Mouse (Mus musculus) brain, embryonic 14.5 days (tissue): ENCODE data around the gene Nr2f6. TPM values are rescaled to one million over a fixed set of nuclear protein-coding genes. Genes with fewer than 3 reads are reported as not detected.
A peak's percentile ranks its signal among the peaks of the same experiment; 100 is the strongest.
"Not testable (repeated sequence)": the region's sequence is repeated elsewhere in the genome, so short reads cannot be mapped to it uniquely, and the experiment has no call there.

Experiments
- DNase-seq: peaks from one replicate; pipeline ENCODE4 v3.0.0-alpha.2; 2011; ENCODE audit warnings: low read depth
- CTCF ChIP-seq: fragments of 200-500 bp; IDR thresholded peaks from 2 replicates; pipeline ENCODE4 v1.5.1; 2012; ENCODE audit warnings: inconsistent platforms, mild to moderate bottlenecking, moderate library complexity, borderline replicate concordance; ENCODE audit not compliant: insufficient read depth, insufficient read length; ENCODE audit errors: extremely low read depth
- POLR2A ChIP-seq: fragments of 200-500 bp; IDR thresholded peaks from 2 replicates; pipeline ENCODE4 v1.6.1; 2012; ENCODE audit warnings: mild to moderate bottlenecking, inconsistent platforms, borderline replicate concordance; ENCODE audit not compliant: poor library complexity, insufficient read depth, insufficient read length, severe bottlenecking; ENCODE audit errors: extremely low read depth
- polyA plus RNA-seq: library from polyadenylated mRNA; depleted of rRNA; stranded (reverse); fragments of >200 nt; gene quantifications from 2 replicates; pipeline ENCODE4 v1.2.3, GENCODE M21; 2012

The Nr2f6 gene
- polyA plus RNA-seq, 1 experiment, result 61.5 TPM

GRCm38 (mm10) chr8:71371236-71371848, 10.4 kb downstream of the Nr2f6 start, which contains the start of gene Ocel1:
Gene Ocel1 (plus strand): TSS chr8:71371298.
- TF ChIP-seq POLR2A (peak; percentile 45; the same call in 1 of the 2 replicates), CTCF (peak; percentile 80)
- DNase-seq, result peak; percentile 99

- no peak for DNase-seq
- no peak for TF ChIP-seq POLR2A
- TF ChIP-seq CTCF, result no peak
Observed at GRCm38 (mm10) chr8:71370711-71371235, 11.0 kb downstream of the Nr2f6 start.

DNA sequence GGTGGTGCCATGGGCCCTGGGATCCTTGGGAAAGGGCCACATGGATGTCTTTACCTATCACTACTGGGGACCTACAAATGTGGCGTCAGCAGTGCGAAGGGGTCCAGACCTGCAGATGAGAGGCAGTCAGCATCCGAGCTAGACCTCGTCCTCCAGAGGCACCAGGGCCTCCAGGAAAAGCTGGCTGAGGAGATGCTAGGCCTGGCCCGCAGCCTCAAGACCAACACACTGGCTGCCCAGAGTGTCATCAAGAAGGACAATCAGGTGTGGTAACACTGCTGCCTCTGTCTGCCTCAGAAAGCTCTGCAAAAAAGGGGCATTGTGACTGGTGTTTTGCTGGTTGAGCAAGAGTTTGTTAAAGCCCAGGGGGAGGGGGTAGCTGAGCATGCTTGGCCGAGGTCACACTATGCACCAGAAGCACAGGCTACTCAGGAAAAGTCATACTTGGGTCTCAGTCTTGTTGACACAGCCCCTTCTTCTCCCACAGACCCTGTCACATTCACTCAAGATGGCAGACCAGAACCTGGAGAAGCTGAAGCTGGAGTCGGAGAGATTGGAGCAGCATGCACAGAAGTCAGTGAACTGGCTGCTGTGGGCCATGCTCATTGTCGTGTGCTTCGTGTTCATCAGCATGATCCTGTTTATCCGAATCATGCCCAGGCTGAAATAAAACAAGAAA, 12.6 kb downstream of the Nr2f6 start:
- TF ChIP-seq POLR2A (no peak), CTCF (no peak)
- DNase-seq, result no peak

DNA sequence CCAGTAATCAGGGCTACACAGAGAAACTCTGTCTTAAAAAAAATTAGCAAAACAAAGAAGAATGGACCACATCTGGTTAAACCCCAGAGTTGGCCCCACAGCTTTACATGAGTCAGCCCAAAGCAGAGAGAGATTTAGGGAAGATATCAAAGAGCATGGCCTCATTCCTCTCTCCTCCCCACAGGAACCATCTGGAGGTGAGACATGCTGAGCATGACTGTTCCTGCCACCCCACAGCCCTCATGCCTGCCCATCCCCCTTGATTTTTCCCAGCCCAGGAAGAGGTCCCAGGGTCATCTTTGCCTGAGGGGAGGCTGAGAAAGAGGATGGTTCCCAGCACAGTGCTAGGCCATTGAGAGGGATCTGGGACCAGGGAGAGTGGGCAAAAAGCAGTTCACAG, 13.4 kb downstream of the Nr2f6 start:
- TF ChIP-seq POLR2A (no peak), CTCF (no peak)

DNA sequence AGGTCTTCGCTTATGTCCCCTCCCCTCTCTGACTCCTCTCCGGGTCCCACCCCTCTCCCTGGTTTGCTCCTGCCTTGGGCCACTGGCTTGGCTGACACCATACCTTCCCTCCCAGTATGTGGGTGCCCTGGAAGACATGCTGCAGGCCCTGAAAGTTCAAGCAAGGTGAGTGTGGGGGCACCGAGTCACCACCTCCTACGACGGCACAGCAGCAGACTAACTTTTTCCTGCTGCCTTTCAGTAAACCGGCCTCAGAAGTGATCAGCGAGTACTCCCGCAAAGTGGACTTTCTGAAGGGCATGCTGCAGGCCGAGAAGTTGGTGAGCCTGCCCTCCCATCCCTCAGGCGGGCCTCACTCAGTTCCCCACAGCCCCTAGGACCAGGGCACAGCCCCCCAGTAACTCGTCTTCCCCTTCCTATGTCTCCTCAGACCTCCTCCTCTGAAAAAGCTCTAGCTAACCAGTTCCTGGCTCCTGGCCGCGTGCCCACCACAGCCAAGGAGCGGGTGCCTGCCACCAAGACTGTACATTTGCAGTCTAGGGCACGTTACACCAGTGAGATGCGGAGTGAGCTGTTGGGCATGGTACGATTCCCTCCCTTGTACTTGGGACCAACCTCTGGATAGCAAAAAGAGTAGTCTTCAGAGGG, 14.1 kb downstream of the Nr2f6 start:
- no peak for DNase-seq
- TF ChIP-seq CTCF, result no peak
- no peak for TF ChIP-seq POLR2A

More for the DNA sequence above, 13.4 kb downstream of the Nr2f6 start:
- DNase-seq, result no peak

GRCm38 (mm10) chr8:71366771-71367528, 14.8 kb downstream of the Nr2f6 start, which contains the start of gene Use1:
Gene Use1 (plus strand): TSS chr8:71366848.
- peak; percentile 97 for DNase-seq
- TF ChIP-seq POLR2A (peak; percentile 43; the same call in 1 of the 2 replicates), CTCF (no peak)

DNA sequence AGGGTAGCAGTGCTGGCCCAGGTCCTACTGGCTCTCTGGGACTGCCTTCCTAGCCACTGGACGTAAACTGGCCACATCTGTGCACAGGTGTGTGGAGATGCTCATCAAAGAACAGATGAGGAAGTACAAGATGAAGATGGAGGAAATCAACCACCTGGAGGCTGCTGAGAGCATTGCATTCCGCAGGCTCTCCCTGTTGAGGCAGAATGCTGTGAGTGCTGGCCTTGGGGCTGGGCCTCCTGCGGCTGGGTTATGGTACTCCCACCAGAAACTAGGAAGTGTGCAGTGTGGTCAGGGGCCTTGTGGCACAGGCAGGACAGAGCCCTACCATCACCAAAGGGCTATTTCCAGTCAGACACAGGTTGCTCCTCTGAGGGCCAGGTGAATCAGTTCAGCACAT, 23.7 kb downstream of the Nr2f6 start:
- no peak for DNase-seq
- TF ChIP-seq CTCF, result no peak

DNA sequence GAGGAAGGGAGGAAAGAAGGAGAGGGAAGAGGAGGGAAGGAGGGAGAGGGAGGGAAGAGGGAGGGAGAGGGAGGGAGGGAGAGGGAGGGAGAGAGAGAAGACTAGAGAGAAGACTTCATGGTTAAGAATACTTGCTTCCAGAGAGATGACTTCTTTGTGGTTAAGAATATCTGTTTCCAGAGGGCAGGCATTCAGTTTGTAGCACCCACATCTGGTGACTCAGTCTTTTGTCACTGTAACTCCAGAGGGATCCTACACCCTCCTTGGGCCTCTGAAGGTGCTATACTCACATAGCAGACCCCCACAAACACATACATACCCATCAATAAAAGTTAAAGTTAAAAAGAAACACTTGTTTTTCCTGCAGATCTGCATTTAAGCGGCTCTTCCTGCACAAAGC, 30.2 kb downstream of the Nr2f6 start:
- no peak for TF ChIP-seq POLR2A
- TF ChIP-seq CTCF, result no peak
- no peak for DNase-seq

- TF ChIP-seq POLR2A (no peak), CTCF (no peak)
Observed at GRCm38 (mm10) chr8:71351117-71351516, 30.6 kb downstream of the Nr2f6 start.

DNA sequence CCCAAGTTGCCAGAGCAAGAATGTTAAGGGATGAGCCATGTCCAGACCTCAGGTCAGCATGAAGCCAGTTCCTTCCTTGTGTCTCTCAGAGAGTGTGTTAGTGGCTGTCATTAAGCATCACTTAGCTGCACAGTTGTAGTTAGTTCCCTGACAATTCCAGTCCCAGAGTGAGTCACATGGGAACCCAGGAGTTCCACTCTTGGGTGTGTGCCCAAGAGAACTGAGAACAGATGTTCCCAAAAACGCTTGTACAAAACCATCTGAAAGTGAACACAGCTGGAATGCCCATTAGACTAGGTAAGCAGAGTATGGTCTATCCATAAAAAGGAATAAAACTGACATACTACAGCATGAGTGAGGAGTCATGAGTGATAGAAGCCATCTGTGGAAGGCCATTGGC, 35.2 kb downstream of the Nr2f6 start:
- TF ChIP-seq CTCF (no peak), POLR2A (no peak)
- DNase-seq, result no peak

More at GRCm38 (mm10) chr8:71351117-71351516, 30.6 kb downstream of the Nr2f6 start:
- no peak for DNase-seq

DNA sequence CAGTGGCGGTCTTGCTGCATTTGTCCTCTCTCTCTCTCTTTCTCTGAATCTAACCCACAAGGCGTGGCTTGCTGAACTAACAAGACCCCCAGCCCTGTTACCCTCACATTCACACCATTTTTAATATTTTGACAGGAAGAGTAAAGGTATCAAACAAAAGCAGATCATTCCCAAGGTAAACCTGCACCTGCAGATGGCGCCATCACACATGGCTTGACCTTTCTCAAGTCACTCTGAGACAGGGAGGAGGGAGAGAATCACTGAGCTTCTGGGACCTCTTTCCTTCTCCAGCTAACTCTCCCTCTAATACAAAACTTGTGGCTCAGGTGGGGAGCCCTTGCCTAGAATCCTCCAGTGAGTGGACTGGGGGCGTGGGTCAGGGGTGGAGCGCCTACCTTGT, 41.1 kb downstream of the Nr2f6 start:
- no peak for TF ChIP-seq POLR2A
- TF ChIP-seq CTCF, result peak; percentile 41; the same call in 1 of the 2 replicates
- DNase-seq, result peak; percentile 48

DNA sequence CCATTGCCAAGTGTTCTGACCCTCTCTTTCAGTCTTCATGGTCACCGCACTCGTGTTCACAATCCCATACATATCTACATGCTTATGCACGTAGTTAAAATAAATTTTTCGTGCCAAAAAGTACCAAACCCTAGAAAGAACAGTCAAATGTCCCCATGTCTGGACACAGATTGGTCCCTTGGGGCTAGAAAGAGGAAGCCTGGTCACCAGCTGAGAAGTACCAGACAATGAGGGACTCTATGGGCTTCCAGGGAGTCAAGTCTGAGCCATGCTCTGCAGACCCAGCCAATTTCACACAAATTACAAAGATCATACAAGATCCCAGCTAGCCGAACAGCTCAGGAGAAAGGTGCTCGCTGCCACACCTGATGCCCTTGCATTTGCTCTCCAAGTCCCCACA, 43.9 kb downstream of the Nr2f6 start:
- not testable (repeated sequence) for DNase-seq
